Mouse (Mus musculus) forebrain, embryonic 15.5 days (tissue): ENCODE measurements around the gene Dnase1l1. TPM values are rescaled to one million over a fixed set of nuclear protein-coding genes. Genes with fewer than 3 reads are reported as not detected.

Experiments
- ATAC-seq: fragments of 200-750 bp; cut with Nextera tagmentation; replicated peaks from 2 replicates; pipeline ENCODE4 v1.8.0; 2017; ENCODE audit warnings: mild to moderate bottlenecking, moderate TSS enrichment, moderate library complexity
- H3K27ac ChIP-seq: fragments of 300-500 bp; sonication (generic); replicated peaks from 2 replicates; pipeline ENCODE4 v1.5.1; 2015; ENCODE audit warnings: mild to moderate bottlenecking, inconsistent platforms
- H3K27me3 ChIP-seq: fragments of 300-500 bp; sonication (generic); 2 replicates; pipeline ENCODE4 v1.6.1; 2015; ENCODE audit warnings: inconsistent platforms
- H3K36me3 ChIP-seq: fragments of 300-500 bp; sonication (generic); 2 replicates; pipeline ENCODE4 v1.6.1; 2015; ENCODE audit warnings: mild to moderate bottlenecking, inconsistent platforms
- H3K4me1 ChIP-seq: fragments of 300-500 bp; sonication (generic); 2 replicates; pipeline ENCODE4 v1.6.1; 2015; ENCODE audit warnings: inconsistent platforms
- H3K4me2 ChIP-seq: fragments of 300-500 bp; sonication (generic); replicated peaks from 2 replicates; pipeline ENCODE4 v1.6.1; 2015; ENCODE audit warnings: mild to moderate bottlenecking, inconsistent platforms
- H3K4me3 ChIP-seq: fragments of 300-500 bp; sonication (generic); 2 replicates; pipeline ENCODE4 v1.5.1; 2015; ENCODE audit warnings: mild to moderate bottlenecking, inconsistent platforms
- H3K9ac ChIP-seq: fragments of 300-500 bp; sonication (generic); replicated peaks from 2 replicates; pipeline ENCODE4 v1.6.1; 2015; ENCODE audit warnings: mild to moderate bottlenecking, inconsistent platforms
- H3K9me3 ChIP-seq: fragments of 300-500 bp; sonication (generic); 2 replicates; pipeline ENCODE4 v1.6.1; 2016; ENCODE audit warnings: inconsistent platforms
- WGBS: fragments of 180-500 bp; shearing (Covaris S2); methylation state at CpG from one replicate; pipeline ENCODE4 v1.1.7; 2015; ENCODE audit warnings: mixed read lengths; 5-methylcytosine and 5-hydroxymethylcytosine counted together
- polyA plus RNA-seq: library from polyadenylated mRNA; unstranded; fragments of >200 nt; fragmentation: Nextera tagmentation; extraction: Ambion mirVana; gene quantifications from 2 replicates; pipeline ENCODE4 v1.2.1, GENCODE M21; 2015

Gene Dnase1l1
- polyA plus RNA-seq, 1 experiment from 2014 or later, result 2.2 TPM

GRCm38 (mm10) chrX:74254153-74254887, 27.8 kb downstream of the Dnase1l1 start, which contains the start of gene Emd:
TSS of gene Emd (plus strand) at chrX:74254687.
- 24% methylated on average over 39 of the region's 39 CpGs for WGBS
- Histone ChIP-seq H3K4me3 (peak within 1 kb of the TSS; percentile 58), H3K9ac (peak within 1 kb of the TSS; percentile 73), H3K27me3 (no peaks in the 10 kb centered on the region), H3K36me3 (0 out of 2 replicates have a peak, but pooled peaks cover 3% of the 10 kb centered on the region), H3K27ac (peak within 1 kb of the TSS; percentile 92), H3K4me1 (peaks cover 14% of the 10 kb centered on the region), H3K9me3 (no peaks in the 10 kb centered on the region), H3K4me2 (peak within 1 kb of the TSS; percentile 63)
- peak; percentile 97 for ATAC-seq

GRCm38 (mm10) chrX:74249615-74250014, 32.5 kb downstream of the Dnase1l1 start, which contains the start of gene Flna:
TSS of gene Flna (minus strand) at chrX:74249820.
- Histone ChIP-seq H3K36me3 (no peaks in the 10 kb centered on the region), H3K4me2 (peak within 1 kb of the TSS; percentile 60), H3K4me1 (no peaks in the 10 kb centered on the region), H3K9me3 (no peaks in the 10 kb centered on the region), H3K27me3 (no peaks in the 10 kb centered on the region), H3K27ac (peak within 1 kb of the TSS; percentile 15; the same call in 1 of the 2 replicates), H3K9ac (peak within 1 kb of the TSS; percentile 49), H3K4me3 (peak within 1 kb of the TSS; percentile 44)
- WGBS, result 23% methylated on average over 38 of the region's 38 CpGs
- no peak for ATAC-seq

GRCm38 (mm10) chrX:74248651-74249050, 33.5 kb downstream of the Dnase1l1 start:
- Histone ChIP-seq H3K9me3 (no peaks in the 10 kb centered on the region), H3K9ac (no peak overlapping the region), H3K36me3 (no peaks in the 10 kb centered on the region), H3K4me1 (peaks cover 5% of the 10 kb centered on the region), H3K4me2 (0 out of 2 replicates have a peak overlapping the region, but pooled peaks have one; percentile 60), H3K27me3 (no peaks in the 10 kb centered on the region), H3K4me3 (no peak overlapping the region), H3K27ac (no peak overlapping the region)
- WGBS, result 17% methylated on average over 3 of the region's 3 CpGs
- ATAC-seq, result no peak

- Histone ChIP-seq H3K4me2 (peak overlapping the region; percentile 48), H3K27me3 (no peaks in the 10 kb centered on the region), H3K4me3 (peak overlapping the region; percentile 62), H3K27ac (peak overlapping the region; percentile 81), H3K4me1 (peaks cover 16% of the 10 kb centered on the region), H3K9me3 (no peaks in the 10 kb centered on the region), H3K9ac (peak overlapping the region; percentile 47), H3K36me3 (peaks cover 13% of the 10 kb centered on the region)
- ATAC-seq, result peak; percentile 46
- 28% methylated on average over 15 of the region's 15 CpGs for WGBS
Measured at GRCm38 (mm10) chrX:74246693-74247092, 35.4 kb downstream of the Dnase1l1 start.

- H3K27ac ChIP-seq, result peak overlapping the region; percentile 92
- H3K9me3 ChIP-seq, result no peaks in the 10 kb centered on the region
- WGBS, result 23% methylated on average over 38 of the region's 38 CpGs
- H3K27me3 ChIP-seq, result no peaks in the 10 kb centered on the region
- peaks cover 16% of the 10 kb centered on the region for H3K4me1 ChIP-seq
- peak overlapping the region; percentile 56 for H3K4me2 ChIP-seq
- peak overlapping the region; percentile 62 for H3K4me3 ChIP-seq
- peaks cover 17% of the 10 kb centered on the region for H3K36me3 ChIP-seq
- ATAC-seq, result peak; percentile 91
- H3K9ac ChIP-seq, result peak overlapping the region; percentile 69
Measured at GRCm38 (mm10) chrX:74246213-74246681, 35.9 kb downstream of the Dnase1l1 start.

GRCm38 (mm10) chrX:74245687-74246086, 36.5 kb downstream of the Dnase1l1 start:
- 26% methylated on average over 21 of the region's 21 CpGs for WGBS
- Histone ChIP-seq H3K36me3 (peaks cover 23% of the 10 kb centered on the region), H3K9ac (peak overlapping the region; percentile 69), H3K4me1 (peaks cover 16% of the 10 kb centered on the region), H3K9me3 (no peaks in the 10 kb centered on the region), H3K27me3 (no peaks in the 10 kb centered on the region), H3K4me2 (peak overlapping the region; percentile 56), H3K4me3 (peak overlapping the region; percentile 62), H3K27ac (peak overlapping the region; percentile 92)
- peak; percentile 46 for ATAC-seq

GRCm38 (mm10) chrX:74245107-74245506, 37.0 kb downstream of the Dnase1l1 start:
- H3K27ac ChIP-seq, result peak overlapping the region; percentile 92
- H3K36me3 ChIP-seq, result peaks cover 28% of the 10 kb centered on the region
- H3K9me3 ChIP-seq, result no peaks in the 10 kb centered on the region
- peak overlapping the region; percentile 69 for H3K9ac ChIP-seq
- WGBS, result 40% methylated on average over 1 of the region's 1 CpGs
- peak overlapping the region; percentile 56 for H3K4me2 ChIP-seq
- H3K4me1 ChIP-seq, result peaks cover 16% of the 10 kb centered on the region
- peak overlapping the region; percentile 62 for H3K4me3 ChIP-seq
- no peaks in the 10 kb centered on the region for H3K27me3 ChIP-seq
- no peak for ATAC-seq

- H3K9me3 ChIP-seq, result no peaks in the 10 kb centered on the region
- WGBS, result 37% methylated on average over 3 of the region's 3 CpGs
Measured at GRCm38 (mm10) chrX:74244614-74245083, 37.5 kb downstream of the Dnase1l1 start.

GRCm38 (mm10) chrX:74243807-74244206, 38.3 kb downstream of the Dnase1l1 start:
- ATAC-seq, result no peak
- Histone ChIP-seq H3K27ac (peak overlapping the region; percentile 92; the same call in 1 of the 2 replicates), H3K27me3 (no peaks in the 10 kb centered on the region), H3K4me2 (peak overlapping the region; percentile 56), H3K36me3 (peaks cover 41% of the 10 kb centered on the region), H3K9me3 (no peaks in the 10 kb centered on the region), H3K4me1 (peaks cover 16% of the 10 kb centered on the region), H3K4me3 (peak overlapping the region; percentile 62), H3K9ac (peak overlapping the region; percentile 69)
- whole genome bisulfite sequencing, result 50% methylated on average over 3 of the region's 3 CpGs

More at GRCm38 (mm10) chrX:74244614-74245083, 37.5 kb downstream of the Dnase1l1 start:
- ATAC-seq, result peak; percentile 42
- peak overlapping the region; percentile 62 for H3K4me3 ChIP-seq
- H3K9ac ChIP-seq, result peak overlapping the region; percentile 69
- no peaks in the 10 kb centered on the region for H3K27me3 ChIP-seq
- H3K36me3 ChIP-seq, result peaks cover 33% of the 10 kb centered on the region
- H3K4me2 ChIP-seq, result peak overlapping the region; percentile 56
- H3K4me1 ChIP-seq, result peaks cover 16% of the 10 kb centered on the region
- peak overlapping the region; percentile 92 for H3K27ac ChIP-seq

GRCm38 (mm10) chrX:74243396-74243795, 38.7 kb downstream of the Dnase1l1 start:
- H3K9me3 ChIP-seq, result no peaks in the 10 kb centered on the region
- peaks cover 16% of the 10 kb centered on the region for H3K4me1 ChIP-seq
- H3K4me2 ChIP-seq, result peak overlapping the region; percentile 56
- peaks cover 45% of the 10 kb centered on the region for H3K36me3 ChIP-seq
- H3K27me3 ChIP-seq, result no peaks in the 10 kb centered on the region
- no peak for ATAC-seq
- H3K9ac ChIP-seq, result no peak overlapping the region
- WGBS, result 88% methylated on average over 2 of the region's 2 CpGs
- H3K4me3 ChIP-seq, result peak overlapping the region; percentile 62
- H3K27ac ChIP-seq, result no peak overlapping the region

- no peak for ATAC-seq
- Histone ChIP-seq H3K4me2 (no peak overlapping the region), H3K27ac (no peak overlapping the region), H3K4me3 (no peak overlapping the region), H3K9ac (no peak overlapping the region), H3K4me1 (peaks cover 16% of the 10 kb centered on the region), H3K27me3 (no peaks in the 10 kb centered on the region), H3K9me3 (no peaks in the 10 kb centered on the region), H3K36me3 (peaks cover 67% of the 10 kb centered on the region)
- 94% methylated on average over 4 of the region's 4 CpGs for WGBS
Measured at GRCm38 (mm10) chrX:74240332-74240731, 41.8 kb downstream of the Dnase1l1 start.

GRCm38 (mm10) chrX:74233196-74233595, 48.9 kb downstream of the Dnase1l1 start:
- Histone ChIP-seq H3K36me3 (peaks cover 87% of the 10 kb centered on the region), H3K27me3 (no peaks in the 10 kb centered on the region), H3K9ac (no peak overlapping the region), H3K4me2 (no peak overlapping the region), H3K4me1 (no peaks in the 10 kb centered on the region), H3K27ac (no peak overlapping the region), H3K9me3 (no peaks in the 10 kb centered on the region), H3K4me3 (no peak overlapping the region)
- no peak for ATAC-seq
- 94% methylated on average over 5 of the region's 5 CpGs for WGBS
